Mouse (Mus musculus) thymus, adult 2 months (tissue): Measurements from ENCODE around the gene Mamstr. TPM values are rescaled to one million over a fixed set of nuclear protein-coding genes. Genes with fewer than 3 reads are reported as not detected.

Experiments used
- DNase-seq: peaks from one replicate; pipeline ENCODE4 v3.0.0; 2021
- H3K27ac ChIP-seq: fragments of 200-500 bp; 2 replicates; pipeline ENCODE4 v1.5.1; 2012; ENCODE audit warnings: low read length, control low read depth; ENCODE audit not compliant: control insufficient read depth, insufficient read depth
- H3K27me3 ChIP-seq: fragments of 200-500 bp; 2 replicates; pipeline ENCODE4 v1.6.1; 2012; ENCODE audit warnings: mild to moderate bottlenecking, low read length, moderate library complexity, mixed read lengths; ENCODE audit not compliant: control insufficient read depth, insufficient read depth
- H3K36me3 ChIP-seq: fragments of 200-500 bp; 2 replicates; pipeline ENCODE4 v1.6.1; 2012; ENCODE audit warnings: mild to moderate bottlenecking, low read length, moderate library complexity; ENCODE audit not compliant: control insufficient read depth, insufficient read depth
- H3K4me1 ChIP-seq: fragments of 200-500 bp; replicated peaks from 2 replicates; pipeline ENCODE4 v1.6.1; 2012; ENCODE audit warnings: low read length; ENCODE audit not compliant: control insufficient read depth, insufficient read depth
- H3K4me3 ChIP-seq: fragments of 200-500 bp; 2 replicates; pipeline ENCODE4 v1.5.1; 2012; ENCODE audit warnings: mild to moderate bottlenecking, low read length, control low read depth, moderate library complexity; ENCODE audit not compliant: control insufficient read depth, insufficient read depth
- CTCF ChIP-seq: fragments of 200-500 bp; IDR thresholded peaks from 2 replicates; pipeline ENCODE4 v1.5.1; 2012; ENCODE audit warnings: mild to moderate bottlenecking, control low read depth, low read length, moderate library complexity, borderline replicate concordance; ENCODE audit not compliant: control insufficient read depth, poor library complexity, insufficient read depth; ENCODE audit errors: extremely low read depth
- POLR2A ChIP-seq: fragments of 200-500 bp; IDR thresholded peaks from 2 replicates; pipeline ENCODE4 v1.6.1; 2012; ENCODE audit warnings: mild to moderate bottlenecking, low read length, control low read depth, moderate library complexity; ENCODE audit not compliant: control insufficient read depth, poor library complexity, insufficient read depth; ENCODE audit errors: extremely low read depth
- WGBS: fragments of 180-500 bp; shearing (Covaris S2); methylation state at CpG from one replicate; pipeline ENCODE4 v1.1.7; 2018; 5-methylcytosine and 5-hydroxymethylcytosine counted together
- polyA plus RNA-seq: library from polyadenylated mRNA; depleted of rRNA; stranded (reverse); fragments of >200 nt; gene quantifications from 2 replicates; pipeline ENCODE4 v1.2.3, GENCODE M21; 2012

The Mamstr gene
- polyA plus RNA-seq, 1 experiment, result 4.4 TPM

GRCm38 (mm10) chr7:45597527-45597926 lies 42.2 kb upstream of the Mamstr start:
- WGBS, result 73% methylated on average over 6 of the region's 6 CpGs
- TF ChIP-seq POLR2A (no peak), CTCF (no peak)
- H3K4me1 ChIP-seq, result peaks cover 43% of the 10 kb centered on the region
- H3K4me3 ChIP-seq, result no peak overlapping the region
- no peaks in the 10 kb centered on the region for H3K27me3 ChIP-seq
- no peaks in the 10 kb centered on the region for H3K36me3 ChIP-seq
- DNase-seq, result no peak
- no peak overlapping the region for H3K27ac ChIP-seq

- 74% methylated on average over 17 of the region's 18 CpGs for WGBS
- peak; percentile 71 for DNase-seq
- Histone ChIP-seq H3K36me3 (no peaks in the 10 kb centered on the region), H3K4me3 (no peak overlapping the region), H3K4me1 (peaks cover 43% of the 10 kb centered on the region), H3K27ac (peak overlapping the region; percentile 70), H3K27me3 (no peaks in the 10 kb centered on the region)
- 0 out of 2 replicates have a peak, but pooled peaks have one; percentile 16 for TF ChIP-seq POLR2A
- TF ChIP-seq CTCF, result no peak
These were observed 40.6 kb upstream of the Mamstr start for GRCm38 (mm10) chr7:45598960-45599879.

- no peak for TF ChIP-seq CTCF
- TF ChIP-seq POLR2A, result no peak
- Histone ChIP-seq H3K4me1 (peaks cover 9% of the 10 kb centered on the region), H3K27ac (no peak overlapping the region), H3K36me3 (no peaks in the 10 kb centered on the region), H3K4me3 (no peak overlapping the region), H3K27me3 (no peaks in the 10 kb centered on the region)
- 89% methylated on average over 9 of the region's 9 CpGs for WGBS
- no peak for DNase-seq
These were observed 34.0 kb upstream of the Mamstr start for GRCm38 (mm10) chr7:45605704-45606289.

GRCm38 (mm10) chr7:45609511-45609910 lies 30.3 kb upstream of the Mamstr start:
- Histone ChIP-seq H3K27ac (no peak overlapping the region), H3K4me3 (no peak overlapping the region), H3K36me3 (no peaks in the 10 kb centered on the region), H3K27me3 (no peaks in the 10 kb centered on the region), H3K4me1 (no peaks in the 10 kb centered on the region)
- WGBS, result 93% methylated on average over 1 of the region's 1 CpGs
- no peak for DNase-seq
- no peak for TF ChIP-seq POLR2A
- TF ChIP-seq CTCF, result no peak

- no peak for DNase-seq
- Histone ChIP-seq H3K27me3 (no peaks in the 10 kb centered on the region), H3K4me3 (no peak overlapping the region), H3K4me1 (no peaks in the 10 kb centered on the region), H3K36me3 (no peaks in the 10 kb centered on the region), H3K27ac (no peak overlapping the region)
- 71% methylated on average over 6 of the region's 6 CpGs for WGBS
- TF ChIP-seq POLR2A (no peak), CTCF (no peak)
These were observed 23.5 kb upstream of the Mamstr start for GRCm38 (mm10) chr7:45616277-45616676.

- Histone ChIP-seq H3K4me1 (0 out of 2 replicates have a peak, but pooled peaks cover 2% of the 10 kb centered on the region), H3K27ac (no peak within 1 kb of the TSS), H3K36me3 (no peaks in the 10 kb centered on the region), H3K27me3 (no peaks in the 10 kb centered on the region), H3K4me3 (no peak within 1 kb of the TSS)
- no peak for TF ChIP-seq CTCF
- no peak for TF ChIP-seq POLR2A
- WGBS, result 30% methylated on average over 31 of the region's 31 CpGs
- no peak for DNase-seq
These were observed 22.6 kb upstream of the Mamstr start, which contains the start of gene Fut1 for GRCm38 (mm10) chr7:45617042-45617695. Gene Fut1 (plus strand): TSS chr7:45617289.

- Histone ChIP-seq H3K36me3 (no peaks in the 10 kb centered on the region), H3K27me3 (no peaks in the 10 kb centered on the region), H3K4me1 (0 out of 2 replicates have a peak, but pooled peaks cover 2% of the 10 kb centered on the region), H3K4me3 (no peak overlapping the region), H3K27ac (no peak overlapping the region)
- DNase-seq, result no peak
- no peak for TF ChIP-seq CTCF
- no peak for TF ChIP-seq POLR2A
- WGBS, result 86% methylated on average over 5 of the region's 5 CpGs
These were observed 21.5 kb upstream of the Mamstr start for GRCm38 (mm10) chr7:45618316-45618715.
